Mouse (Mus musculus): ENCODE measurements around the gene Ankle1. TPM values are rescaled to one million over a fixed set of nuclear protein-coding genes. Genes with fewer than 3 reads are reported as not detected.
A peak's percentile ranks its signal among the peaks of the same experiment; 100 is the strongest.

The Ankle1 gene
- polyA plus RNA-seq, 1 experiment: 15.0 TPM

- Histone ChIP-seq H3K36me3 (ENCODE audit: control insufficient read depth, insufficient read depth, low read length) (no peaks in the 10 kb centered on the region), H3K4me3 (ENCODE audit: extremely low read depth, insufficient read depth, insufficient read length) (no peak overlapping the region), H3K27me3 (ENCODE audit: control insufficient read depth, insufficient read depth, low read length) (no peaks in the 10 kb centered on the region), H3K4me1 (ENCODE audit: control insufficient read depth, insufficient read depth, insufficient read length) (no peaks in the 10 kb centered on the region), H3K27ac (ENCODE audit: insufficient read depth, low read length) (no peak overlapping the region)
- peak; percentile 17; the same call in 1 of the 2 replicates for TF ChIP-seq CTCF (IDR thresholded peaks at IDR 0.05; ENCODE audit: extremely low read depth, insufficient read depth, insufficient read length, insufficient replicate concordance)
- TF ChIP-seq POLR2A (IDR thresholded peaks at IDR 0.05; ENCODE audit: low read depth, low read length): no peak
- peak; percentile 30 to 55 for DNase-seq (ENCODE audit: low read depth in 1 of 2, low spot score in 2 of 2)
- WGBS: under 1% methylated on average over 7 of the region's 7 CpGs
Measured at GRCm38 (mm10) chr8:71441404-71441803, 35.6 kb downstream of the Ankle1 start.

- Histone ChIP-seq H3K27me3 (ENCODE audit: control insufficient read depth, insufficient read depth, low read length) (no peaks in the 10 kb centered on the region), H3K4me3 (ENCODE audit: extremely low read depth, insufficient read depth, insufficient read length) (no peak overlapping the region), H3K27ac (ENCODE audit: insufficient read depth, low read length) (no peak overlapping the region), H3K36me3 (ENCODE audit: control insufficient read depth, insufficient read depth, low read length) (no peaks in the 10 kb centered on the region), H3K4me1 (ENCODE audit: control insufficient read depth, insufficient read depth, insufficient read length) (no peaks in the 10 kb centered on the region)
- WGBS: 46% methylated on average over 7 of the region's 7 CpGs
- TF ChIP-seq POLR2A (IDR thresholded peaks at IDR 0.05; ENCODE audit: low read depth, low read length) (no peak), CTCF (IDR thresholded peaks at IDR 0.05; ENCODE audit: extremely low read depth, insufficient read depth, insufficient read length, insufficient replicate concordance) (no peak)
- DNase-seq (ENCODE audit: low read depth in 1 of 2, low spot score in 2 of 2): no peak
Measured at GRCm38 (mm10) chr8:71445096-71445495, 39.3 kb downstream of the Ankle1 start.

- Histone ChIP-seq H3K4me3 (ENCODE audit: extremely low read depth, insufficient read depth, insufficient read length) (no peak overlapping the region), H3K27ac (ENCODE audit: insufficient read depth, low read length) (no peak overlapping the region), H3K36me3 (ENCODE audit: control insufficient read depth, insufficient read depth, low read length) (no peaks in the 10 kb centered on the region), H3K4me1 (ENCODE audit: control insufficient read depth, insufficient read depth, insufficient read length) (no peaks in the 10 kb centered on the region), H3K27me3 (ENCODE audit: control insufficient read depth, insufficient read depth, low read length) (no peaks in the 10 kb centered on the region)
- 86% methylated on average over 4 of the region's 4 CpGs for WGBS
- TF ChIP-seq POLR2A (IDR thresholded peaks at IDR 0.05; ENCODE audit: low read depth, low read length) (no peak), CTCF (IDR thresholded peaks at IDR 0.05; ENCODE audit: extremely low read depth, insufficient read depth, insufficient read length, insufficient replicate concordance) (no peak)
- no peak for DNase-seq (ENCODE audit: low read depth in 1 of 2, low spot score in 2 of 2)
Measured at GRCm38 (mm10) chr8:71451337-71451736, 45.5 kb downstream of the Ankle1 start.

- Histone ChIP-seq H3K27ac (ENCODE audit: insufficient read depth, low read length) (no peak overlapping the region), H3K4me1 (ENCODE audit: control insufficient read depth, insufficient read depth, insufficient read length) (no peaks in the 10 kb centered on the region), H3K27me3 (ENCODE audit: control insufficient read depth, insufficient read depth, low read length) (no peaks in the 10 kb centered on the region), H3K36me3 (ENCODE audit: control insufficient read depth, insufficient read depth, low read length) (no peaks in the 10 kb centered on the region), H3K4me3 (ENCODE audit: extremely low read depth, insufficient read depth, insufficient read length) (no peak overlapping the region)
- no peak for DNase-seq (ENCODE audit: low read depth in 1 of 2, low spot score in 2 of 2)
- TF ChIP-seq POLR2A (IDR thresholded peaks at IDR 0.05; ENCODE audit: low read depth, low read length): no peak
- TF ChIP-seq CTCF (IDR thresholded peaks at IDR 0.05; ENCODE audit: extremely low read depth, insufficient read depth, insufficient read length, insufficient replicate concordance): no peak
- 69% methylated on average over 11 of the region's 11 CpGs for WGBS
Measured at GRCm38 (mm10) chr8:71451777-71452176, 46.0 kb downstream of the Ankle1 start.

GRCm38 (mm10) chr8:71452669-71453068 lies 46.9 kb downstream of the Ankle1 start:
- TF ChIP-seq CTCF (IDR thresholded peaks at IDR 0.05; ENCODE audit: extremely low read depth, insufficient read depth, insufficient read length, insufficient replicate concordance): no peak
- TF ChIP-seq POLR2A (IDR thresholded peaks at IDR 0.05; ENCODE audit: low read depth, low read length): no peak
- Histone ChIP-seq H3K27me3 (ENCODE audit: control insufficient read depth, insufficient read depth, low read length) (no peaks in the 10 kb centered on the region), H3K27ac (ENCODE audit: insufficient read depth, low read length) (no peak overlapping the region)

GRCm38 (mm10) chr8:71454668-71455067 lies 48.9 kb downstream of the Ankle1 start:
- Histone ChIP-seq H3K27me3 (ENCODE audit: control insufficient read depth, insufficient read depth, low read length) (no peaks in the 10 kb centered on the region), H3K4me1 (ENCODE audit: control insufficient read depth, insufficient read depth, insufficient read length) (no peaks in the 10 kb centered on the region), H3K27ac (ENCODE audit: insufficient read depth, low read length) (no peak overlapping the region), H3K4me3 (ENCODE audit: extremely low read depth, insufficient read depth, insufficient read length) (no peak overlapping the region), H3K36me3 (ENCODE audit: control insufficient read depth, insufficient read depth, low read length) (peaks cover 4% of the 10 kb centered on the region)
- 90% methylated on average over 8 of the region's 8 CpGs for WGBS
- no peak for DNase-seq (ENCODE audit: low read depth in 1 of 2, low spot score in 2 of 2)
- TF ChIP-seq CTCF (IDR thresholded peaks at IDR 0.05; ENCODE audit: extremely low read depth, insufficient read depth, insufficient read length, insufficient replicate concordance) (no peak), POLR2A (IDR thresholded peaks at IDR 0.05; ENCODE audit: low read depth, low read length) (no peak)

More at GRCm38 (mm10) chr8:71452669-71453068, 46.9 kb downstream of the Ankle1 start:
- DNase-seq (ENCODE audit: low read depth in 1 of 2, low spot score in 2 of 2): no peak
- H3K36me3 ChIP-seq (ENCODE audit: control insufficient read depth, insufficient read depth, low read length): peaks cover 2% of the 10 kb centered on the region
- WGBS: 77% methylated on average over 2 of the region's 2 CpGs
- H3K4me3 ChIP-seq (ENCODE audit: extremely low read depth, insufficient read depth, insufficient read length): no peak overlapping the region
- no peaks in the 10 kb centered on the region for H3K4me1 ChIP-seq (ENCODE audit: control insufficient read depth, insufficient read depth, insufficient read length)

- H3K4me3 ChIP-seq (ENCODE audit: extremely low read depth, insufficient read depth, insufficient read length): no peak overlapping the region
- no peaks in the 10 kb centered on the region for H3K27me3 ChIP-seq (ENCODE audit: control insufficient read depth, insufficient read depth, low read length)
- WGBS: 87% methylated on average over 22 of the region's 22 CpGs
- H3K27ac ChIP-seq (ENCODE audit: insufficient read depth, low read length): no peak overlapping the region
- H3K36me3 ChIP-seq (ENCODE audit: control insufficient read depth, insufficient read depth, low read length): peaks cover 7% of the 10 kb centered on the region
- H3K4me1 ChIP-seq (ENCODE audit: control insufficient read depth, insufficient read depth, insufficient read length): peaks cover 6% of the 10 kb centered on the region; the same call in 1 of the 2 replicates
- TF ChIP-seq POLR2A (IDR thresholded peaks at IDR 0.05; ENCODE audit: low read depth, low read length): no peak
- TF ChIP-seq CTCF (IDR thresholded peaks at IDR 0.05; ENCODE audit: extremely low read depth, insufficient read depth, insufficient read length, insufficient replicate concordance): no peak
- DNase-seq (ENCODE audit: low read depth in 1 of 2, low spot score in 2 of 2): no peak
Measured at GRCm38 (mm10) chr8:71456906-71457305, 51.1 kb downstream of the Ankle1 start.

Data from spleen, adult 2 months (tissue).